Mouse (Mus musculus) embryonic fibroblast, embryonic 13.5 days (primary cell): ENCODE data around the gene Wdfy2.

Source experiments
- CTCF ChIP-seq: IDR thresholded peaks from 2 replicates; pipeline ENCODE4 v1.5.1; 2011; ENCODE audit warnings: mild to moderate bottlenecking, control low read depth, low read length, moderate library complexity, borderline replicate concordance; ENCODE audit not compliant: insufficient read depth
- POLR2A ChIP-seq: IDR thresholded peaks from 2 replicates; pipeline ENCODE4 v1.6.1; 2011; ENCODE audit warnings: low read depth, mild to moderate bottlenecking, control low read depth, low read length, moderate library complexity

DNA sequence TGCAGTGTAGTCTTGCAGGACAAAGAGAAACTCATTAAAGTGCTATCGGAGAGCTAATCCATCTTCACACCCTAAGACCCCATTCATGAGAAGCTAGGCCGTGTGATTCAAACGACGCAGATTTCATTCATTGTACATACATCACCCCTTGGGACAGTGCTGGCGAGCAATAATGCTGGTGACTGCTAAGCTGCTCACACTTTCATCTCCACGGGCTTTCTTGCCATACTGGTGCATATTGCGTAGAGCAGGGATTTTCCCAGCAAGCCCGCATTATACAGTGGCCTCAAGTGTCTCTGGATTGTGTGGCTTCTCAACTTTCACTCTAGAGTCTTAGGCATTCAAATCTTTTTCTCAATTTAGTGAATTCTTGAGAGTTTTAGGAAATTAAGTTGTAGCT is 36.9 kb downstream of the Wdfy2 start:
- TF ChIP-seq CTCF: no peak
- TF ChIP-seq POLR2A: no peak
